Mouse (Mus musculus) thymus, adult 18-20 months (tissue): Measurements from ENCODE around the gene Ccdc14.
A peak's percentile ranks its signal among the peaks of the same experiment; 100 is the strongest.
"Not testable (repeated sequence)": the region's sequence is repeated elsewhere in the genome, so short reads cannot be mapped to it uniquely, and the experiment has no call there.

Source experiments
- DNase-seq, 2 experiments: peaks; one replicate each; pipeline ENCODE4 v3.0.0; 2022; ENCODE audit warnings: mixed read lengths in 2 of 2

The Ccdc14 gene

GRCm38 (mm10) chr16:34690334-34691144 lies at the start of gene Ccdc14:
TSS of gene Ccdc14 (plus strand) at chr16:34690616.
- peak; percentile 68 to 78 for DNase-seq

GRCm38 (mm10) chr16:34643511-34644259 lies 46.7 kb upstream of the Ccdc14 start:
- no peak for DNase-seq

DNA sequence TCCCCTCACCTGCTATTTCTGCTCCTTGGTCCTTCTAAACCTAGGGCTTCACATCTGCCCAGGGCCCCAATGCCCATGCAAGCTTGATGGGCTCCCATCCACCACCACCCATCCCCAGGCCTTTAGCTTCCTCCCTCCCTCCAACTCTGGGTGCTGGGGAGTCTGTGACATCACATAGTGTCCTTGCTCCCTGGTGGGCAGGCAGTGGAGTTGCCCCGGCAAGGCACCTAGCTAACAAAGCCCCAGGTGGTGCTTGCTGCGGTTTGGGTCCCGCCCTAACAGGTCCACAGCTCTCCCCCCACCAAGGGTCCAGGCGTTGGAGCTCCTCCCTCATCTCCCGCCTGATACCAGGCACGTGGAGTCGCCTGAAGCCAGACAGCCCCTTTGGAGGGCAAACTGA lies 40.8 kb upstream of the Ccdc14 start, which contains the start of gene Ropn1:
Gene Ropn1, plus strand, starts transcription at position 301 of the 400 bp plus-strand sequence.
- no peak for DNase-seq

DNA sequence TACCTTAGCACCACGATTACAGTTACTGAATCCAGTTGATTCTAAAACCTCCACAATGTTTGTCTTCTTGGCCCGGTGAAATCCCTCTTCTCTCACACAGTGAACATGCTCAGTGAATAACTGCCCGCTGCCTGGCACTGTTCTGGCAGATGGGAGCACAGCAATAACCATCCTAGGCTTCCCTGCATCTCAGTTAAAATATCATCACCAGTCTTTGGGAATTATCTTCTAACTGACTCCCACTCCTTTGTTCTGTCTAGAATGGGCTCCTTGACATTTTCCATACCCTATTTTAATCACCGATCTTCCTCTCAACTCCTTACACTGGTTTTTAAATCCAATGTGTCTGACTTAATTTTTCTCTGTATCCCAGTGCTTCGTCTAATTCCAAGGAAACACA lies 37.4 kb upstream of the Ccdc14 start:
- DNase-seq, result no peak

DNA sequence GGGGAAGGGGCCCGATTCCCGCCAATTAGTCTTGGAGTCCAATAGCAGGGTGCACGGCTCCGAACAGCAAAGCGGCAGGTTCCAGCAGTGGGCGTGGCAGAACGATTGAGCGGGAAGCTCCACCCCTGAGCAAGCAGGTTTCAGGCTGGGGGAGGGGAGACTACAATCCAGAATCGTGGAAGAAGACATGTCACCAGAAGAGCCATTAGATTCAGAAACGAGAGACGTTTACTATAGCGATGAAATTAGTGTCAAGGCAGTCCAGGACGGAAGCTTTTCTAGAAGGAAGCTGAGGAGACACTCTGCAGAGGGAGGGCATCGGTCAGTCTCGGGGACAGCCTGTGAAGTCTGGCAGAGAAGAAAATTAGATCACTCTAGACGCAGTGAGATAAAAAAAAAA lies 32.9 kb upstream of the Ccdc14 start:
- DNase-seq, result not testable (repeated sequence)

GRCm38 (mm10) chr16:34657983-34658382 lies 32.4 kb upstream of the Ccdc14 start:
- no peak for DNase-seq

GRCm38 (mm10) chr16:34658388-34658787 lies 32.0 kb upstream of the Ccdc14 start:
- DNase-seq, result no peak

DNA sequence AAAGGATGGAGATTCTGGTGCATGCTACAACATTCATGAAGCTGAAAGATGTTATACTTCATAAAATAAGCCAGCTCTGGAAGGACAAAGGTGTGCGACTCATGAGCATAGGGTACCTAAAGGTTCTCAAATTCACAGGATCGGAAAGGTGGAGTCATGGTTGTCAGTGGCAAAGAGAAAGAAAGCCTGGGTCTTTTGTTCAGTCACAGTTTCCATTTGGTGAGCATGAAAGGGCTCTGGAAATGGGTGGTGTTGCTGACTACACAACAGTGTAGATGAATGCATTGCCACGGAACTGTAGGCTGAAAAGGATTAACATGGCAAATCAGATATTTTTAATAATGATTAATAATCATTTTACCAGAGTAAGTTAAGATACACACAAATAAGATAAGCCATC lies 25.9 kb upstream of the Ccdc14 start:
- DNase-seq, result no peak

- peak; percentile 20 to 25 for DNase-seq
Observed at GRCm38 (mm10) chr16:34667031-34667726, 23.2 kb upstream of the Ccdc14 start.

DNA sequence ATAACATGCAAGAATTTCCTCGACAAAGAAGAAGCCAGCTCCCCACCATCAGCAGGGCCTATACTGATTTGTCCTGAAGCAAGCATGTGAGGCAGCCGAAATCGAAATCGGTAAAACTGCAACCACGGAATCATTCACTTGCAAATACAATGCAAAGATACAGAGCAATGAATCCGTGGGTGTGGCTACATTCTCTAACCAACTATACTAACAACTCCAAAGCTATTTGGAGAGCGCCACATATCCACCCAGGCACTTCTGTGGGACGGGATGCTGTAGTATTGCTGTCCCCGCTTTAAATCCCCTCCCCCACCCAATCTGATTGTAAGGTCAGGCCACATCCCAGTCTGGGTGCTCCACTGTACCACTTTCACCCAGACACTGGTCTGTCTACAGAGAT lies 22.1 kb upstream of the Ccdc14 start:
- no peak for DNase-seq

- DNase-seq, result no peak
Observed at GRCm38 (mm10) chr16:34671966-34672365, 18.4 kb upstream of the Ccdc14 start.

- no peak for DNase-seq
Observed at GRCm38 (mm10) chr16:34672822-34673221, 17.6 kb upstream of the Ccdc14 start.

DNA sequence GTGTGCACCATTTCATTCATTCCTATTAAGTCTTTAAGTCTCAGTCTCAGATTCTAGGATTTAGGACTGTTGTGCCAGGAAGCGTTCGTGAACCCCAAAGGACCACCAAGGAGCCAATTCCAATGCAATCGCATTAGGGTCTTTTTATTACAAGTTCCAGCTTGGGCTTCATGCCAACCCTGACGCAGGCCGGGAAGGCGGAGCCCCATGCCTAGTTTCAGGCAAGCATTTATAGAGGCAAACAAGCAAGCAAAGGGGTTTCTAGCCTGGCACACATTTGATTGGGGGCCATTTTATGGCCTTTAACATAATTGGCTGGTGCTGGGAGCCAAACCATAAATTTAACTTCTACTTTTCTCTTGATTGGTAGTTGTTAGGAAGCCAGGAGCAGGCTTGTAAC lies 16.1 kb upstream of the Ccdc14 start:
- DNase-seq, result no peak

- no peak for DNase-seq
Observed at GRCm38 (mm10) chr16:34681823-34682222, 8.6 kb upstream of the Ccdc14 start.

- DNase-seq, result no peak
Observed at GRCm38 (mm10) chr16:34689879-34690278, 537 bp upstream of the Ccdc14 start.

DNA sequence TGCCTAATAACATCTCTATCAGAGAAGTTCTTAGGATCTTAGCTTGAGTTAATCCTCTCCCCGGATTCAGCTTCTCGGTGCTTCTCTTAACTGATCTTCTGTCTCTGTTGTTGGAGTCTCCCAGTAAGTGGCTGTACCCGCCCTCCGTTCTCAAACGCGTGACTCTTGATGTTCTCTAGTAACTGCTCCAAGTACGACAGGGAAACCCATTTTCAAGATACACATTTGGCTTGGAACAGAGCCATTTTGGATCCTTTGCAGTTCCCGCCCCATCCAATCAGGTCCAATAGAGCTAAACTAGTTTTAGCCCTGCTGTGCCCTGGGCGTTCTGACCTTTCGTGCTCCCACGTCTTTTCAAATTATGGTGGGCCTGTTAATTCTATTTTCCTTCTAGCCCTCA lies 740 bp downstream of the Ccdc14 start:
- DNase-seq, result no peak

DNA sequence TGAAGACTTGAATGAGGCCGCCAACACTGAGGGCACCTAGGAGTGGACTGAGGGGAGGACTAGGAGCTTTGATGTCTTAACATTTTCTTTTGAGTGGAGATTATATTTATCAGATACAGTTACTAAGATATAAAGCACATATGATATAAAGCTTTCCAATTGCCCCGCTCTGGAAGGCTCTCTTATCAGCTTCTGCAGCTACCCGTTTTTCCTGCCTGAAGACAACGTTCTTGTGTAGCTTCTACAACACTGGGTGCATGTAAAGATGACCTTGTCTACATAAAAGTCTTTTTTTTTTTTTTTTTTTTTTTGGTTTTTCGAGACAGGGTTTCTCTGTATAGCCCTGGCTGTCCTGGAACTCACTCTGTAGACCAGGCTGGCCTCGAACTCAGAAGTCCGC lies 4.1 kb downstream of the Ccdc14 start:
- DNase-seq, result no peak

- not testable (repeated sequence) for DNase-seq
Observed at GRCm38 (mm10) chr16:34698721-34699120, 8.3 kb downstream of the Ccdc14 start.

DNA sequence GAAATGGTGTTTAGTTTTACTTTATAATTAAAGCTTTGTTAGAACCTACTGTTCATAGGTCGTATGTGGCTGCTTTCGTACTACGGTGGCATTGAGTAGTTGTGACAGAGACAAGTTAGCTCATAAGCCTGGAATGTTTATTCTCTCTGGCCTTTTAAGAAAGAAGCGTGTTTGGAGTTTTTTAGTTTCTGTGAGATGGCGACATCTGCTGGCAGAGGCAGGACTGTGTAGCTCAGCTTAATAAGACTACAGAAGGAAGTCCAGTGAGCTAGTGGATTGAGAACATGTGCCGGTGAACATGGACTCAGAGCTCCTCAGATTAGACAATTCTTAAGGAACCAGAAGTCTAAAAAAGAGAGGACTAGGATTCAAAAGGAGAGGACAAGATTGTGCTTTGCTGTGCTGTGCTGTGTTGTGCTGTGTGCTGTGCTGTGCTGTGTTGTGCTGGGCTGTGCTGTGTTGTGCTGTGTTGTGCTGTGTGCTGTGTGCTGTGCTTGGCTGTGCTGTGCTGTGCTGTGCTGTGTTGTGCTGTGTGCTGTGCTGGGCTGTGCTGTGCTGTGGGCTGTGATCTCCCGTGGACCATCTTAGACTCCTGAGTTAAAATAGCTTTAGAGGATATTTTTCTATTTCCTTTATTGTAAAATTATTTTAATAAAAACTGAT lies 9.9 kb downstream of the Ccdc14 start:
- peak; percentile 6 for DNase-seq

- DNase-seq, result no peak
Observed at GRCm38 (mm10) chr16:34700828-34701216, 10.4 kb downstream of the Ccdc14 start.

DNA sequence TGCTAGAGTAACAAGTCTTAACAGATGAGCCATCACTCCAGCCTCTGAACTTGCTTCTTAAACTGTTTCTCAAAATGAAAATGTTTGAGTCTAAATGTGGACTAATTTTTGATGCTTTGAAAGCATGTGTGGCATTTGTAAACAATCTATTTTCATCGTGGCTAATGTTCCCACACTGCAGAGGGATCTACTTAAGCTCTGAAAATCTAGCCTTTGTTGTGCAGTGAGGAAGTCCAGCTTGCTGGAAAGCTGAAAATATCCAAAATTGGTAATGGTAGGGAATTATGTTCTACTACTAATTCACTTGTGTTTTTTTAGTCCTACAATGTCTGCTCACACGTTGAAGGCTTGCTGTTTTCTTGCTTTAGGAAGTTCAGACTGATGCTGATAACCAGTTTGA lies 15.6 kb downstream of the Ccdc14 start:
- no peak for DNase-seq

DNA sequence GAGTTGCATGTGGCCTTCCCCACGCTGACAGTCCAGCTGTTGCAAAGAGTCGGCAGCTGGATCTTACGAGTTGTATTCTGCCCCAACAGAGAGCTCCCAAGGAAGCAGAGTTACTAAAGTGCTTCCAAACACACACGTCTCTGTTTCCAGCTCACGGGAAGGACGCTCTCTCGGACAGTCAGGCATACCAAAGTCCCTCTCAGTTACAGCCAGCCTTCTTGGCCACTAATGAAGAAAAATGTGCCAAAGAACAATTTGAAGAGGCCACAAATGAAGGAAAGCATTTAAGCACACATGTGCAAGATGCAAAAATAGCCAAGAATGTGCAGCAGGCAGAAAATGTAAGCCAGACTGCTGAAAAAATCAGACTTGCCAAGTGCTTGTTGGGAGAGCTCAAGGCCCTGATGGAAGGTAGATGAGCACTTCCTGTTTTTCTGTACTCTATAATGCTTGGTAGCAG lies 16.1 kb downstream of the Ccdc14 start:
- DNase-seq, result no peak

DNA sequence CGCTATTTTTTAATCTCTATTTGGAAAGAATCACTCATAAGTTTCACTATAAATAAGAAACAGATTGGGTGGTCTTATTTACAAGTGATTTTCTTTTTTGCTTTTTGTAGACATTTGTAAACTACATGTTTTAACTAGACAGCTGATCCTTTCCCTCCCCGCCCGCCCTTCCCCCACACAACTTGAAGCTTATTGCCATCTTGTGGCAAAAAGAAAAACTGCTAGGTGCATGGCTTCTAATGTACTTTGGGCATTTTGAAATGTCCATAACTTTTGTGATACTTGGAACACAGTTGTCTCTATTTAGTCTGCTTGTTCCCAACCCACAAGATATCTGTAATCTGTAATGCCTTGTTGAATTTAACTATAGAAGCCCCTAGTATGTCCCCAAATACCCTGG lies 21.1 kb downstream of the Ccdc14 start:
- no peak for DNase-seq
